Mouse (Mus musculus): Measurements from ENCODE around the gene Cacna1e. TPM values are rescaled to one million over a fixed set of nuclear protein-coding genes. Genes with fewer than 3 reads are reported as not detected.

Gene Cacna1e
- total and polyA plus RNA-seq, 3 experiments = not detected

DNA sequence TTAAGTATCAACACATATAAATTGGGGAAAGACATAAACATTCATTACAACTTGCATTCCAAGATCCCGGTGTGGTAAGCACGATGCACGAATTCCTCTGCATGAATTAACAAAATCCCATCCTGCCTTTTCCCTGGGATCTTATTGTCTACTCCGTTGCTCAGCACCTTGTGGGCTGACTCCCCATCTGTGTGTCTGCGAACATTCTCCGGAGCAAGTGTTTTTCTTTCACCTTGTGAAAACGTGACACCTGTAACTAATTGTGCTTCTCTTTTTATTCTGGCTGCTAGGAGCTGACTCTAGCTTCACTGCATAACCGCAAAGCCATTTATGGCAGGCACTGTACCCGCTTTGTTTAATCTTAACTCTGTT lies 52.1 kb downstream of the Cacna1e start:
- Histone ChIP-seq H3K4me3 (ENCODE audit: control insufficient read depth in 1 of 2, insufficient read depth in 1 of 2, low read depth in 2 of 2, low read length in 2 of 2) (no peak overlapping the region), H3K4me1 (ENCODE audit: control insufficient read depth in 1 of 2, insufficient read depth in 2 of 2, low read length in 2 of 2) (no peaks in the 10 kb centered on the region)
- TF ChIP-seq MAX (IDR thresholded peaks at IDR 0.05; ENCODE audit: low read length) (no peak), ZKSCAN1 (IDR thresholded peaks at IDR 0.05; ENCODE audit: low read depth, low read length) (no peak), SMC3 (IDR thresholded peaks at IDR 0.05; ENCODE audit: low read depth, low read length) (no peak), JUND (IDR thresholded peaks at IDR 0.05; ENCODE audit: low read depth, low read length) (no peak), ZMIZ1 (IDR thresholded peaks at IDR 0.05; ENCODE audit: low read depth, low read length) (no peak), ELF1 (IDR thresholded peaks at IDR 0.05; ENCODE audit: low read depth, low read length) (no peak), CTCF (IDR thresholded peaks at IDR 0.05 in 2 of 3, conservative IDR thresholded peaks at IDR 0.05 in 1 of 3; ENCODE audit: control insufficient read depth in 1 of 3, insufficient read depth in 1 of 3, low read depth in 2 of 3, low read length in 3 of 3, poor library complexity in 1 of 3, severe bottlenecking in 1 of 3) (no peak), TBP (IDR thresholded peaks at IDR 0.05; ENCODE audit: low read depth, low read length) (no peak), CHD1 (IDR thresholded peaks at IDR 0.05; ENCODE audit: low read depth, low read length) (no peak), BHLHE40 (IDR thresholded peaks at IDR 0.05; ENCODE audit: borderline replicate concordance, low read depth, low read length) (no peak), ZC3H11A (IDR thresholded peaks at IDR 0.05; ENCODE audit: low read depth, low read length) (no peak), RCOR1 (IDR thresholded peaks at IDR 0.05; ENCODE audit: low read depth, low read length) (no peak), CHD2 (IDR thresholded peaks at IDR 0.05; ENCODE audit: low read length) (no peak), MAZ (IDR thresholded peaks at IDR 0.05; ENCODE audit: low read depth, low read length) (no peak), EP300 (IDR thresholded peaks at IDR 0.05; ENCODE audit: low read depth in 1 of 2, low read length in 2 of 2) (no peak), MYC (IDR thresholded peaks at IDR 0.05; ENCODE audit: low read depth, low read length) (no peak), MEF2A (IDR thresholded peaks at IDR 0.05; ENCODE audit: extremely low read depth, insufficient replicate concordance, low read depth, low read length, poor library complexity, severe bottlenecking) (no peak), RAD21 (IDR thresholded peaks at IDR 0.05; ENCODE audit: low read depth, low read length) (no peak)

DNA sequence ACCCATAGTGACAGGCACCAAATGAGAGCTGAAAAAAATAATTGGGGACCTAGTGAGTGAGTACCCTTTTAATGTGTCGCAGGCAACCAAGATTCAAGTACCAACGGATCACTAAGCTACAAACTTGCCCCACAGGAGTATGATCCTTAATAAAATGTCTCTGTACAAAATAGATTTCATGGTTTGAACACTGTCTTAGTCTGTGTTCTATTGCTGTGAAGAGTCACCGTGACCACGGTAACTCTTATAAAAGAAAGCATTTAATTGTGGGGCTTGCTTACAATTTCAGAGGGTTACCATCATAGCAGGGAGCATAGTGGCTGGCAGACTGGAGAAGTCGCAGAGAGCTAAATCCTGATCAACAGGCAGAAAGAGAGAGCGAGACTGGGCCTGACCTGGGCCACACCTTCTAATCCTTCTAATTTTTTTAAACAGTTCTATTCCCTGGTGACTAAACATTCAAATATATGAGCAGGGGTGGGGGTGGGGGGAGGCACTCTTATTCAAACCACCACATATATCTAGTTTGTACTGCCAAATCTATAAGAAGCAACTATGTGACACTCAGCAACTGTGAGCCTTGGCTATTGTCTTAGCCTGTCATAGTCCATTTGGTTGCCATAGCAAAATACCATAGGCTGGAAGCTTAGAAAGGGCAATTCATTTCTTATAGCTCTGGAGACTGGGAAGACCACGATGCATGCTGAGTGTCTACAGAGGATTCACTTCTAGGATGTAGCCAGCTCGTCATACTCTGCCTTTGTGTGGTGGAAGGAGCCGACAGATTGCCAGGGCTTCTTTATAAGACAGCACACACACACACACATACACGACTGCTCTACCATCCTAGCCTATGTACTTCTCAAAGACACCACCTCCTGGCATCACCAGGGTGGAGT lies 52.8 kb downstream of the Cacna1e start:
- Histone ChIP-seq H3K9ac (ENCODE audit: control insufficient read depth, low read depth, low read length, poor library complexity, severe bottlenecking) (no peak overlapping the region), H3K27me3 (ENCODE audit: control insufficient read depth in 1 of 2, insufficient read depth in 2 of 2, low read length in 2 of 2) (peaks cover 0 to 2% of the 10 kb centered on the region in 2 experiments; a peak in 2 of 4 replicates), H3K4me3 (ENCODE audit: control insufficient read depth in 1 of 2, insufficient read depth in 1 of 2, low read depth in 2 of 2, low read length in 2 of 2) (no peak overlapping the region), H3K27ac (ENCODE audit: control insufficient read depth, low read depth, low read length) (no peak overlapping the region), H3K79me2 (ENCODE audit: control insufficient read depth, insufficient read depth, low read length, poor library complexity) (no peaks in the 10 kb centered on the region), H3K4me1 (ENCODE audit: control insufficient read depth in 1 of 2, insufficient read depth in 2 of 2, low read length in 2 of 2) (no peaks in the 10 kb centered on the region), H3K36me3 (ENCODE audit: control insufficient read depth in 1 of 2, insufficient read depth in 2 of 2, low read length in 2 of 2) (no peaks in the 10 kb centered on the region), H3K9me3 (replicated peaks; ENCODE audit: insufficient read depth, low read length) (no peaks in the 10 kb centered on the region)
- DNase-seq (ENCODE audit: low read depth, low spot score) = no peak
- TF ChIP-seq POLR2AphosphoS2 (IDR thresholded peaks at IDR 0.05; ENCODE audit: low read length) = no peak
- TF ChIP-seq UBTF (IDR thresholded peaks at IDR 0.05; ENCODE audit: borderline replicate concordance, insufficient read depth, low read depth, low read length) = no peak
- TF ChIP-seq MAFK (IDR thresholded peaks at IDR 0.05; ENCODE audit: borderline replicate concordance, low read depth, low read length) = no peak
- no peak for TF ChIP-seq RCOR1 (IDR thresholded peaks at IDR 0.05; ENCODE audit: low read depth, low read length)
- no peak for TF ChIP-seq POLR2A (IDR thresholded peaks at IDR 0.05; ENCODE audit: control insufficient read depth in 1 of 2, insufficient read depth in 1 of 2, low read depth in 1 of 2, low read length in 2 of 2, poor library complexity in 1 of 2)
- TF ChIP-seq ZMIZ1 (IDR thresholded peaks at IDR 0.05; ENCODE audit: low read depth, low read length) = no peak
- TF ChIP-seq JUND (IDR thresholded peaks at IDR 0.05; ENCODE audit: low read depth, low read length) = no peak
- TF ChIP-seq GATA1 (IDR thresholded peaks at IDR 0.05; ENCODE audit: low read depth, low read length) = no peak
- TF ChIP-seq TBP (IDR thresholded peaks at IDR 0.05; ENCODE audit: low read depth, low read length) = no peak
- TF ChIP-seq CHD1 (IDR thresholded peaks at IDR 0.05; ENCODE audit: low read depth, low read length) = no peak
- TF ChIP-seq EP300 (IDR thresholded peaks at IDR 0.05; ENCODE audit: low read depth in 1 of 2, low read length in 2 of 2) = no peak
- TF ChIP-seq ZNF384 (IDR thresholded peaks at IDR 0.05; ENCODE audit: low read depth, low read length) = no peak
- no peak for TF ChIP-seq HCFC1 (IDR thresholded peaks at IDR 0.05; ENCODE audit: low read depth, low read length)
- TF ChIP-seq CTCF (IDR thresholded peaks at IDR 0.05 in 2 of 3, conservative IDR thresholded peaks at IDR 0.05 in 1 of 3; ENCODE audit: control insufficient read depth in 1 of 3, insufficient read depth in 1 of 3, low read depth in 2 of 3, low read length in 3 of 3, poor library complexity in 1 of 3, severe bottlenecking in 1 of 3) = no peak
- no peak for TF ChIP-seq SIN3A (IDR thresholded peaks at IDR 0.05; ENCODE audit: low read length)
- TF ChIP-seq ELF1 (IDR thresholded peaks at IDR 0.05; ENCODE audit: low read depth, low read length) = no peak
- no peak for TF ChIP-seq E2F4 (IDR thresholded peaks at IDR 0.05; ENCODE audit: borderline replicate concordance, low read depth, low read length)

More for the DNA sequence above, 52.1 kb downstream of the Cacna1e start:
- H3K9me3 ChIP-seq (replicated peaks; ENCODE audit: insufficient read depth, low read length) = no peaks in the 10 kb centered on the region
- H3K9ac ChIP-seq (ENCODE audit: control insufficient read depth, low read depth, low read length, poor library complexity, severe bottlenecking) = no peak overlapping the region
- H3K36me3 ChIP-seq (ENCODE audit: control insufficient read depth in 1 of 2, insufficient read depth in 2 of 2, low read length in 2 of 2) = no peaks in the 10 kb centered on the region
- peaks cover 0 to 2% of the 10 kb centered on the region in 2 experiments; a peak in 2 of 4 replicates for H3K27me3 ChIP-seq (ENCODE audit: control insufficient read depth in 1 of 2, insufficient read depth in 2 of 2, low read length in 2 of 2)
- H3K27ac ChIP-seq (ENCODE audit: control insufficient read depth, low read depth, low read length) = no peak overlapping the region
- H3K79me2 ChIP-seq (ENCODE audit: control insufficient read depth, insufficient read depth, low read length, poor library complexity) = no peaks in the 10 kb centered on the region
- no peak for DNase-seq (ENCODE audit: low read depth, low spot score)
